Mouse (Mus musculus) macrophage (primary cell): Measurements from ENCODE around the gene Atg4b. TPM values are rescaled to one million over a fixed set of nuclear protein-coding genes. Genes with fewer than 3 reads are reported as not detected.
A peak's percentile ranks its signal among the peaks of the same experiment; 100 is the strongest.

ENCODE experiments used
- H3K27ac ChIP-seq: fragments of 350-480 bp; formaldehyde crosslinking; 2 replicates; pipeline ENCODE4 v1.9.0; 2021
- H3K36me3 ChIP-seq: fragments of 350-480 bp; formaldehyde crosslinking; 2 replicates; pipeline ENCODE4 v1.9.0; 2021; ENCODE audit errors: inconsistent target
- H3K4me3 ChIP-seq: fragments of 350-480 bp; formaldehyde crosslinking; 2 replicates; pipeline ENCODE4 v1.9.0; 2021; ENCODE audit errors: inconsistent target
- H3K79me2 ChIP-seq: fragments of 350-480 bp; formaldehyde crosslinking; 2 replicates; pipeline ENCODE4 v1.9.0; 2021; ENCODE audit errors: inconsistent target
- WGBS: methylation state at CpG from one replicate; pipeline ENCODE4 v1.1.7; 2026; ENCODE audit warnings: inconsistent platforms; ENCODE audit not compliant: missing documents; 5-methylcytosine and 5-hydroxymethylcytosine counted together
- polyA plus RNA-seq: library from polyadenylated mRNA; stranded (reverse); fragments of 250-400 nt; gene quantifications from 3 replicates; pipeline ENCODE4 v1.2.4, GENCODE M21; 2018; ENCODE audit warnings: inconsistent platforms

The Atg4b gene
- polyA plus RNA-seq, 1 experiment from 2014 or later: 47.4 TPM

DNA sequence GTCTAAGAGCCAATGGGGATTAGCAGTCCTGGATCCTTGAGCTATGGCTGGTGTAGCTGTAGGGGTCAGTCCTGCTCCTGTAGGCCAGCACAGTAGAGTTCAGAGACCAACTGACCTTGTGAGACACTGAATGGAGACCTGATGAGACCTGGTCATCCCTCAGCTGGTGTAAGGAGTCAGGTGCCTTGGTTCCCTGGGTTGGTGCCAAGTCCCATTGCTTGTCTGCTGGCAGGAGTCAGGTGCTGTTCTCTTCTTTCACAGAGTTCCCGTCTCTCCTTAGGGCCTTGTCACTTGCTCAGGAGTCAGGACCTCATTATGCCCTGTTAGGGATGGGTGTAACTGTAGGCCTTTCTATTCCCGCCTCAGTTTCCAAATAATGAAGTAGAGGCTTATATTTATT lies 35.6 kb downstream of the Atg4b start:
- H3K36me3 ChIP-seq: peaks cover 66% of the 10 kb centered on the region
- no peak overlapping the region for H3K27ac ChIP-seq
- no peaks in the 10 kb centered on the region for H3K79me2 ChIP-seq
- H3K4me3 ChIP-seq: no peak overlapping the region
- 88% methylated on average over 2 of the region's 2 CpGs for WGBS

- Histone ChIP-seq H3K27ac (no peak overlapping the region), H3K79me2 (no peaks in the 10 kb centered on the region; the same call in 1 of the 2 replicates), H3K4me3 (no peak overlapping the region), H3K36me3 (peaks cover 28% of the 10 kb centered on the region; the same call in 1 of the 2 replicates)
- WGBS: 91% methylated on average over 8 of the region's 8 CpGs
These were observed 43.2 kb downstream of the Atg4b start for GRCm38 (mm10) chr1:93794526-93794925.

DNA sequence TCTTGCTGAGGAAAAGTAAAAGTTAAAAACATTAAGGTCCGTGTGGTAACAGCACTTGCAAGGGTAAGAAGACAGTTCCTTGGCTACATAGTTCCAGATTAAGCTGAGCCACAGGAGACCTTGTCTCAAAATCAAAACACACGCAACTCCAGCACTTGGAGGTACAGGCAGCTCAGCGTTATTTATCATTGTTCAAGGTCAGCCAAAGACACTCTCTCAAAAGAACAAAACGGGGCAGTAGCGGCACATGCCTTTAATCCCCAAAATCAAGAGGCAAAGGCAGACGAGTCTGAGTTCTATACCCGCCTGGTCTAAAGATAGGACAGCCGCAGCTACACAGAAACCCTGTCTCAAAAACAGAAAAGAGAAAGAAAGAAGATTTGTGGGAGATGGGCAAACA lies 44.6 kb downstream of the Atg4b start:
- no peak overlapping the region for H3K4me3 ChIP-seq
- no peak overlapping the region for H3K27ac ChIP-seq
- 94% methylated on average over 7 of the region's 8 CpGs for WGBS
- H3K36me3 ChIP-seq: peaks cover 27% of the 10 kb centered on the region; the same call in 1 of the 2 replicates
- H3K79me2 ChIP-seq: peaks cover 10% of the 10 kb centered on the region

DNA sequence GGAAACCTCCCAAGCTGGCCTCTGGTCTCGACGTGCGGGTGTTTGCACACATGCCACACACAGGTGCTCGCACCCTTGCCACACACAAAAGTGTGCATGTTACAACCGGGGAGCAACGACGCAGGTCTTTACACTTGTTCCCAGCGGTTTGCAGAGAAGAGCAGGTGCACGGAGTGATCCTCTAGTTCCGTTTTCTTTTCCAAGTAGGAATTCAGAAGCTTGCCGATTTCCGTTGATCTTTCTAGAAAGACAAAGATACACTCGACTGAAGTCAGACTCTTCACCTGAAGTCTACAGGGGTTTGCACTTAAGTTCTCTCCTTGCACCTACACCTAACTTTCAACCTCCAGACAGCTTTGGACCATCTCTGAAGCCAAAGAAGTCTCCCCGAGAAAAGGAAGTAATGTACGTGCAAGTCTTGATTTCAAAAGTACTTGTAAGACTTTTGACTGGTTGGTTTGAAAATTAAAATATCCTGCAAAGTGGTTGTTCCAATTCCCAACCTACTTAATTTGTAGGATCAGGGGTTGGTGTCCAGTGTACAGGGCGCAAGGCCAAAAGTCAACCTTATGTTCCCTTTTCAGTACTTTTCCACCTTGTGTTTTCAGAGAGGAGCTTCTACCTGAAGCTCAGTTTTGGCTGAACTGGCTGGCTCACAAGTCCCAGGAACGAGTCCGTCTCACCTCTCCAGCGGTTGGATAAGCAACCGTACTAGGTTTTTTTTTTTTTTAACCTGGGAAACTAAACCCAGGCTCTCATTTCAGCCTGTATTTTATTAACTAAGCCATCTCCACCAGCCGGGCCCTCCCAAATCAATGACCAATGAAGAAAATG lies 49.6 kb downstream of the Atg4b start:
- 68% methylated on average over 21 of the region's 21 CpGs for WGBS
- Histone ChIP-seq H3K4me3 (peak overlapping the region; percentile 58), H3K27ac (peak overlapping the region; percentile 31; the same call in 1 of the 2 replicates), H3K79me2 (peaks cover 33% of the 10 kb centered on the region), H3K36me3 (no peaks in the 10 kb centered on the region; the same call in 1 of the 2 replicates)

DNA sequence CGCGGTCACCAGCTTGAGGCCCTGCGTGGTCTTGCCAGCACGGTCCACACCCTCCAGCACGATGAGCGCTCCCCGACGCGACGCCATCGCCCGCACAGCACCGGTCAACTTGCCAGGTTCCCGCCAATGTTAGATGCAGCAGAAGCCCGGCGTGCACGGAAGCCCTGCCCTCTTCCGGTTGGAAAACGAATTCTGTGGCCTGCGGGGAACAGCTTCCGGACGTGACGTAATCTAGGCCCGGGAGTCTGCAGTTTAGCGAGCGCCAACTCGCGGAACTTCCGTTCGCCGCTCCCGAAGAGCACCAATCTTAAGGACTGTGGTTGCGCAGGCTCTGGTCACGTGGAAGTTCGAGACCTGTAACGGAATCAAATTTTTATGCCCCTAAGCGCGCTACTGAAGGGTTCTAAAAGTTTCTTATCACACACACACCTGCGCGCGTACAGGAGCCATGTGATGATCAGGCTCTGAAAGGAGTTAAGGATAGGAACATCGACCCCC lies 50.5 kb downstream of the Atg4b start, which contains the start of gene Dtymk:
Gene Dtymk (minus strand): TSS at position 194 of the 498 bp plus-strand sequence.
- Histone ChIP-seq H3K79me2 (peaks cover 42% of the 10 kb centered on the region), H3K27ac (peak within 1 kb of the TSS; percentile 88), H3K36me3 (peaks cover 4% of the 10 kb centered on the region; the same call in 1 of the 2 replicates), H3K4me3 (peak within 1 kb of the TSS; percentile 58)
- under 1% methylated on average over 42 of the region's 42 CpGs for whole genome bisulfite sequencing

DNA sequence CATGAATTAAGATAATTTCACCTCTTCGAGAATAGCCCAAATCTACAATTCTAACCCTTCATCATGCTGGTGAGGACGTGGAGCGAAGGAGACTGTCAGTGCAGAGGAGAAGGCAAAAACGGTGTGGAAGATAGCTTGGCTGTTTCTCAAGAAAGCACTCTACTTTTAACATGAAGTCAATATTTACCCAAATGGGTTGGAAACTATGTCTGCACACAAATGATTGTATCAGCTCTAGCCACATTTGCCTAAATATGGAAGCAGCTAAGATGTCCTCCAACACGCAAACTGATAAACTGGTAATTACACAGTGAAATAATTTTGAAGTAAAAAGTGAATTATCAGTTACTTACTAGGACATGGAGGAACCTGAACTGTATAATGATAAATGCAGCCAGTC lies 51.5 kb downstream of the Atg4b start:
- WGBS: 87% methylated on average over 5 of the region's 5 CpGs
- Histone ChIP-seq H3K79me2 (peaks cover 45% of the 10 kb centered on the region), H3K27ac (peak overlapping the region; percentile 88), H3K4me3 (peak overlapping the region; percentile 58), H3K36me3 (peaks cover 10% of the 10 kb centered on the region; the same call in 1 of the 2 replicates)

- Histone ChIP-seq H3K27ac (peak within 1 kb of the TSS; percentile 88), H3K36me3 (peaks cover 21% of the 10 kb centered on the region; the same call in 1 of the 2 replicates), H3K4me3 (peak within 1 kb of the TSS; percentile 59), H3K79me2 (peaks cover 45% of the 10 kb centered on the region)
- WGBS: 2% methylated on average over 69 of the region's 94 CpGs
These were observed 52.5 kb downstream of the Atg4b start, which contains the start of gene Ing5 for GRCm38 (mm10) chr1:93803556-93804507. Ing5 (plus strand) TSS chr1:93803965.

GRCm38 (mm10) chr1:93804818-93805217 lies 53.5 kb downstream of the Atg4b start:
- Histone ChIP-seq H3K79me2 (peaks cover 45% of the 10 kb centered on the region), H3K4me3 (peak overlapping the region; percentile 59), H3K36me3 (peaks cover 25% of the 10 kb centered on the region; the same call in 1 of the 2 replicates), H3K27ac (no peak overlapping the region)
- 79% methylated on average over 4 of the region's 4 CpGs for WGBS

DNA sequence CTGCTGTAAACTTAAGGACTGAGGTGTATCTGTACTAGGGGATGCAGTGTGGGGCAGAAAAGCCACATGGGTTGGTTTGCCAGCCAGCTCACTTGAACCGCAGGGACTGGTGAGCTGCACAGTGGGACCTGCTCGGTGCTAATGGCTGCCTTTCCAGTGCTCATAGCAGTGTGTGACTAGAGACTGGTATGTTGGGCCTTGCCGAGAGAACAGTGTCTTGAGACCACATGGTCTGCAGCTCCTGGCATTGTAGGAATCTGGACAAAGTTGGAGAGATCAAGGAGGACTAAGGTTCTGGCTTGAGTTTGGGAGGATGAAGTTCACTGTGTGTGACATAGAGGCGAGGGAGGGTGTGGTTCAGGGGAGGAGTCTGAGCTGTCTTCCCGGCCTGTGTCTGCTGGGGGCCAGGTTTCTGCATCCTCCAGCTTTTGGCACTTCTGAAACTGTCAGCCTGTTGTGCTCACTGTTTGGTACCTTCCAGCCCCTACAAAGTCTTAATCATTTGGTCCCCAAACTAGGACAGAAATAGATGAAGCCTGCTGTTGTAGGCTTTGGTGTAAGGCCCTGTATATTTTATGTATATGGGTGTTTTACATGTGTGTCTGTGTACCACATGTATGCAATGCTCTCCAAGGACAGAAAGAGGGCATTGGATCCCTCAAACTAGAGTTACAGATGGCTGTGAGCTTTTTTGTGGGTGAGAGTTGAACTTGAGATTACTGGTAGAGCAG lies 54.1 kb downstream of the Atg4b start:
- WGBS: 64% methylated on average over 5 of the region's 5 CpGs
- Histone ChIP-seq H3K27ac (no peak overlapping the region), H3K79me2 (peaks cover 40% of the 10 kb centered on the region), H3K36me3 (peaks cover 26% of the 10 kb centered on the region; the same call in 1 of the 2 replicates), H3K4me3 (no peak overlapping the region)

DNA sequence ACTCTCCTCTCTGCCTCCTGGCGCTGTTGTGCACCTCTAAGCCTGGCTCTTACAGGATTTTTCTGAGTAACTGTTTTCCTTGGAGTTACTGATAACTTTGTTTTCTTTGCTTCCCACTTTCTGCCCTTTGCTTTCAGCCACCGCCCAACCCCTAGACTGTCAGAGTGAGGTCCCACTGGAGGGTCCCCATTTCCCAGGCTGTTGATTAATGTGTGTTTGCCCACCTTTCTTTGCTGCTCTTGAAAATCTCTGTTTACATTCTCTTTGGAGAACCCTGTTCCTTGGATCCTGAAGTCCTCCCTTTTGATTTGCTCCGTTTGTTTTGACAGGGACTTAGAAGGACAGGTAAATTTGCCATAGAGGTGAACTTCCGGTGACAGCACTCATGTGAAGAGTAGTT lies 57.6 kb downstream of the Atg4b start:
- Histone ChIP-seq H3K4me3 (no peak overlapping the region), H3K36me3 (peaks cover 60% of the 10 kb centered on the region), H3K27ac (no peak overlapping the region), H3K79me2 (peaks cover 29% of the 10 kb centered on the region)
- WGBS: 96% methylated on average over 4 of the region's 4 CpGs

DNA sequence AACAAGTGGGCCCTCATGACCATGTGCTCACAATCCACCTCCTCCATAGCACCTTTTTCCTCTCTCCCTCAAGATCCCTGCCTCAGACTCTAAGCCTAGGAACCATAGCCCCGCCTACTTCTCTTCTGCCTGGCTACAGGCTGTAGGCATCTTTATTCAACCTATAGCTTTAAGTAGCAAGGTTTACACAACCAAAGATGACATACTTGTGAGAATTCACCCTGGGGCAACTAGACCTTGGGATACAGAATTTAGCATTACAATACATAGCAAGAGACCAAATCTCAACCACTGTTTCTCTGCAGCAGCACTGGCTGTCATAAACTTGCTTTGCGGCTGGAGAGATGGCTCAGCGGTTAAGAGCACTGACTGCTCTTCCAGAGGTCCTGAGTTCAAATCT lies 58.7 kb downstream of the Atg4b start:
- Histone ChIP-seq H3K4me3 (no peak overlapping the region), H3K79me2 (peaks cover 21% of the 10 kb centered on the region), H3K27ac (no peak overlapping the region), H3K36me3 (peaks cover 71% of the 10 kb centered on the region)
- WGBS: 94% methylated on average over 3 of the region's 3 CpGs

DNA sequence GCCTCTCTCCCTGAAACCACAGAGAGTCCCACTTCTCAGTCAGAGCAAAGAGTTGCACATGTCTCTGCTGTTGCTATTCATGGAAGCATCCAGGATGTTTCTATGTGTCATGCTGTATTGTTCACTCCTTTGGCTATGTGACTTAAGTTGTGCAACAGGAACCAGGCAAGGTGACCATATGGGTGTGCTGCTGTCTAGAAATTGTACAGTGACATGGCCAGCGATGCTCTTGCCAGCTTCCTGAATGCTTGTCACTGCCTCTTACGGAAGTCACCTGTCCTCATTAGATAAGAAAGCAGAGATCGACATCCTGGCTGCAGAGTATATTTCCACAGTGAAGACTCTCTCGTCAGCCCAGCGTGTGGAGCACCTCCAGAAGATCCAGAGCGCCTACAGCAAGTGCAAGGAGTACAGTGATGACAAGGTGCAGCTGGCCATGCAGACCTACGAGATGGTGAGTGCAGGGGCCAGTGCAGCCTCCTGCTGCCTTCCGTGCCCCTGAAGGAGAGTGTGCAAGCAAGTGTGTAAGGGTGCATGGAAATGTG lies 60.3 kb downstream of the Atg4b start:
- H3K36me3 ChIP-seq: peaks cover 85% of the 10 kb centered on the region
- H3K27ac ChIP-seq: no peak overlapping the region
- H3K79me2 ChIP-seq: peaks cover 5% of the 10 kb centered on the region; the same call in 1 of the 2 replicates
- H3K4me3 ChIP-seq: no peak overlapping the region
- 94% methylated on average over 8 of the region's 8 CpGs for whole genome bisulfite sequencing

DNA sequence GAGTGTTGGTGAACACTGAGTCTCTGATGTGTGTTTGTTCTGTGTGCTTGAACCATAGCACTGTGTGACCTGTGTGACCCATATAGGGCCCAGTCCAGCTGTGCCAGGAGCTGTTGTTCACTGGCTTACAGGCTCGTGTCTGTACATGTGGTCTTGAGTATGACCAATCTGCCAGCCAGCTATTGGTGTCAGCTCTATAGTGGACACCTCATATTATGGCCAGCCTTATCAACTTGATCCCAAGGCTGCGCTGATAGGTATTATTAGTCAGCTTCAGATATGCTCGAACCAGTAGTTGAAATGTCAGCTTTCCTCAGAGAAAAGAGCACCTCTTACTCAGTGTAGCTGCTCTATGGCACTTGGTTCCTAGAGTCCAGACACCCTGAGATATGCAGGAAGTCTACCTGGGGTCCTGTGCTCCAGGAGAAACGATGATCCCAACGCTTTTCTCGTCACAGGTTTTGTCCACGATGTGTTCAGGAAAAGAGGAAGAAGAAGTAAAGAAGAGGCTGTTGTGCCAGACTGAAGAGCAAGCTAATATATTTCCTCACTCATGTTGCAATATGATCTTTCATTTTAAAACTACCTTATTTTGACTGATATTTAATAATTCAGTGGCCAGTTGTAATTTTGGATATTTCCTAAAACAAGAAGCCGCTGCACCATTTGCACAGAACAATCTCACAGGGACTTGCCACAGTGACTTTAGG lies 66.7 kb downstream of the Atg4b start:
- H3K79me2 ChIP-seq: no peaks in the 10 kb centered on the region
- H3K36me3 ChIP-seq: peaks cover 60% of the 10 kb centered on the region
- no peak overlapping the region for H3K4me3 ChIP-seq
- no peak overlapping the region for H3K27ac ChIP-seq
- 51% methylated on average over 8 of the region's 8 CpGs for WGBS
